Mouse (Mus musculus): ENCODE data around the gene Cep295nl. TPM values are rescaled to one million over a fixed set of nuclear protein-coding genes. Genes with fewer than 3 reads are reported as not detected.
A peak's percentile ranks its signal among the peaks of the same experiment; 100 is the strongest.
"Not testable (repeated sequence)": the region's sequence is repeated elsewhere in the genome, so short reads cannot be mapped to it uniquely, and the experiment has no call there.

The Cep295nl gene
- 3.9 and 4.4 TPM in 2 replicates for total RNA-seq (2017)

GRCm38 (mm10) chr11:118342400-118342981 is at the start of gene Cep295nl:
Cep295nl (minus strand) TSS chr11:118342500.
- 0 out of 2 replicates have a peak, but pooled peaks have one; percentile 6 for ATAC-seq (ENCODE audit: extremely low read depth, insufficient number of reproducible peaks, low FRiP score, poor library complexity, severe bottlenecking)

- ATAC-seq (ENCODE audit: extremely low read depth, insufficient number of reproducible peaks, low FRiP score, poor library complexity, severe bottlenecking): not testable (repeated sequence)
Observed at GRCm38 (mm10) chr11:118387816-118388215, 45.5 kb upstream of the Cep295nl start.

- ATAC-seq (ENCODE audit: extremely low read depth, insufficient number of reproducible peaks, low FRiP score, poor library complexity, severe bottlenecking): peak; percentile 89
Observed at GRCm38 (mm10) chr11:118379251-118380009, 37.1 kb upstream of the Cep295nl start.

GRCm38 (mm10) chr11:118378656-118379055 is 36.4 kb upstream of the Cep295nl start:
- ATAC-seq (ENCODE audit: extremely low read depth, insufficient number of reproducible peaks, low FRiP score, poor library complexity, severe bottlenecking): no peak

GRCm38 (mm10) chr11:118376323-118376722 is 34.0 kb upstream of the Cep295nl start:
- not testable (repeated sequence) for ATAC-seq (ENCODE audit: extremely low read depth, insufficient number of reproducible peaks, low FRiP score, poor library complexity, severe bottlenecking)

- no peak for ATAC-seq (ENCODE audit: extremely low read depth, insufficient number of reproducible peaks, low FRiP score, poor library complexity, severe bottlenecking)
Observed at GRCm38 (mm10) chr11:118375881-118376280, 33.6 kb upstream of the Cep295nl start.

- no peak for ATAC-seq (ENCODE audit: extremely low read depth, insufficient number of reproducible peaks, low FRiP score, poor library complexity, severe bottlenecking)
Observed at GRCm38 (mm10) chr11:118375461-118375860, 33.2 kb upstream of the Cep295nl start.

- ATAC-seq (ENCODE audit: extremely low read depth, insufficient number of reproducible peaks, low FRiP score, poor library complexity, severe bottlenecking): no peak
Observed at GRCm38 (mm10) chr11:118375006-118375405, 32.7 kb upstream of the Cep295nl start.

- ATAC-seq (ENCODE audit: extremely low read depth, insufficient number of reproducible peaks, low FRiP score, poor library complexity, severe bottlenecking): no peak
Observed at GRCm38 (mm10) chr11:118374506-118374905, 32.2 kb upstream of the Cep295nl start.

- ATAC-seq (ENCODE audit: extremely low read depth, insufficient number of reproducible peaks, low FRiP score, poor library complexity, severe bottlenecking): no peak
Observed at GRCm38 (mm10) chr11:118372641-118373040, 30.3 kb upstream of the Cep295nl start.

GRCm38 (mm10) chr11:118371876-118372275 is 29.6 kb upstream of the Cep295nl start:
- ATAC-seq (ENCODE audit: extremely low read depth, insufficient number of reproducible peaks, low FRiP score, poor library complexity, severe bottlenecking): no peak

GRCm38 (mm10) chr11:118369657-118370056 is 27.4 kb upstream of the Cep295nl start:
- no peak for ATAC-seq (ENCODE audit: extremely low read depth, insufficient number of reproducible peaks, low FRiP score, poor library complexity, severe bottlenecking)

GRCm38 (mm10) chr11:118369251-118369650 is 27.0 kb upstream of the Cep295nl start:
- ATAC-seq (ENCODE audit: extremely low read depth, insufficient number of reproducible peaks, low FRiP score, poor library complexity, severe bottlenecking): no peak

- ATAC-seq (ENCODE audit: extremely low read depth, insufficient number of reproducible peaks, low FRiP score, poor library complexity, severe bottlenecking): peak; percentile 42; the same call in 1 of the 2 replicates
Observed at GRCm38 (mm10) chr11:118368330-118368729, 26.0 kb upstream of the Cep295nl start.

- ATAC-seq (ENCODE audit: extremely low read depth, insufficient number of reproducible peaks, low FRiP score, poor library complexity, severe bottlenecking): no peak
Observed at GRCm38 (mm10) chr11:118366559-118366958, 24.3 kb upstream of the Cep295nl start.

GRCm38 (mm10) chr11:118366108-118366507 is 23.8 kb upstream of the Cep295nl start:
- ATAC-seq (ENCODE audit: extremely low read depth, insufficient number of reproducible peaks, low FRiP score, poor library complexity, severe bottlenecking): no peak

GRCm38 (mm10) chr11:118365171-118365570 is 22.9 kb upstream of the Cep295nl start:
- no peak for ATAC-seq (ENCODE audit: extremely low read depth, insufficient number of reproducible peaks, low FRiP score, poor library complexity, severe bottlenecking)

- no peak for ATAC-seq (ENCODE audit: extremely low read depth, insufficient number of reproducible peaks, low FRiP score, poor library complexity, severe bottlenecking)
Observed at GRCm38 (mm10) chr11:118364021-118364420, 21.7 kb upstream of the Cep295nl start.

GRCm38 (mm10) chr11:118362971-118363518 is 20.7 kb upstream of the Cep295nl start:
- no peak for ATAC-seq (ENCODE audit: extremely low read depth, insufficient number of reproducible peaks, low FRiP score, poor library complexity, severe bottlenecking)

GRCm38 (mm10) chr11:118362501-118362900 is 20.2 kb upstream of the Cep295nl start:
- no peak for ATAC-seq (ENCODE audit: extremely low read depth, insufficient number of reproducible peaks, low FRiP score, poor library complexity, severe bottlenecking)
